Mouse (Mus musculus): ENCODE measurements around the gene Dgkh.
"Not testable (repeated sequence)": the region's sequence is repeated elsewhere in the genome, so short reads cannot be mapped to it uniquely, and the experiment has no call there.

The Dgkh gene

DNA sequence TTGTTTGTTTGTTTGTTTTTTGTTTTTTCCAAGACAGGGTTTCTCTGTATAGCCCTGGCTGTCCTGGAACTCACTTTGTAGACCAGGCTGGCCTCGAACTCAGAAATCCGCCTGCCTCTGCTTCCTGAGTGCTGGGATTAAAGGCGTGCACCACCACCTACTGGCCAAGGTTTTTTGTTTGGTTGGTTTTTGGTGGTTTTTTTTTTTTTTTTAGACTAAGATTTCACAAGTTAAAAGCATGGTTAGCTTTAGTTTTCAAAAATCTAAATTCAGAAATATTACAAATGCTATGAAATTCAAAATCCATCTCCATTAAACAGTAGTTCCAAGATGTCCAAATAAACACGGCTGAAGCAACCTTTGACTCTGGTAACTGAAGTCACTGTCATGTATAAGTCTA lies 8.9 kb downstream of the Dgkh start:
- not testable (repeated sequence) for DNase-seq (ENCODE audit: low spot score in 2 of 2)

- no peak for DNase-seq (ENCODE audit: low spot score in 2 of 2)
Measured at GRCm38 (mm10) chr14:78722031-78722430, 10.5 kb downstream of the Dgkh start.

DNA sequence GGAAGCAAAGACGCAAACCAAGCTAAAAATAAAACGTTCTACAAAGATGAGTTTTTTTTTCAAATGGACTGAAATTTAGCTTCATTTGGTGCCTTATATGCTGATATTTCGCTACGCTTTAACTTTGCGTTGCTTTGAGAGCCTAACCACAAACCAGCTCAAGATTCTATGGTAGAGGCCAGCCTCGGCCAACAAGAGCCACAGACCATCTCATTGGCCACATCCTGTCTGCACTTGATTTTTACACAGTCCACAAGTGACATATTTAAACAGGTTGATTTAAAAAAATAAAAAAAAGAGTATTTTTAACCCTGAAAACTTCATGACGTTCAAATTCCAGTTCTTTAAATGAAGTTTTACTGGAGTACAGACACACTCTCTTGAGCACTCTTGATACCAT lies 16.5 kb downstream of the Dgkh start:
- DNase-seq (ENCODE audit: low spot score in 2 of 2): no peak

- DNase-seq (ENCODE audit: low spot score in 2 of 2): no peak
Measured at GRCm38 (mm10) chr14:78712565-78713148, 19.9 kb downstream of the Dgkh start.

GRCm38 (mm10) chr14:78710647-78711046 lies 21.9 kb downstream of the Dgkh start:
- DNase-seq (ENCODE audit: low spot score in 2 of 2): no peak

GRCm38 (mm10) chr14:78705616-78706015 lies 27.0 kb downstream of the Dgkh start:
- no peak for DNase-seq (ENCODE audit: low spot score in 2 of 2)

DNA sequence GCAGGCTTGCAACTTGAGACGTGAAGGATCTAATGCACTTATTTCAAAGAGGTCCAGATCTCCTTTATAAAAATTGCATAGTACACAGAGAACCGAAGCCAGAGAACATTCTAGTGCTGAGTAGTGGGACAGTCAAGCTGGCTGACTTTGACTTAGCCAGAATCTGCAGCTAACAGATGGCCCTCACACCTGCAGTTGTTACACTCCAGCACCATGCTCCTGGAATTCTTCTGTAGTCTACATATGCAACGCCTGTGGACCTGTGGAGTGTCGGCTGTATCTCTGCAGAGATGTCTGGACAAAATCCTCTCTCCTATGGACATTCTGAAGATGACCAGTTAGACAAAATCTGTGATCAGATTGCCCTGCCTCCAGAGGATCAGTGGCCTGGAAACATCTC lies 28.6 kb downstream of the Dgkh start:
- DNase-seq (ENCODE audit: low spot score in 2 of 2): no peak

GRCm38 (mm10) chr14:78703361-78703760 lies 29.2 kb downstream of the Dgkh start:
- no peak for DNase-seq (ENCODE audit: low spot score in 2 of 2)

- no peak for DNase-seq (ENCODE audit: low spot score in 2 of 2)
Measured at GRCm38 (mm10) chr14:78702048-78702447, 30.5 kb downstream of the Dgkh start.

DNA sequence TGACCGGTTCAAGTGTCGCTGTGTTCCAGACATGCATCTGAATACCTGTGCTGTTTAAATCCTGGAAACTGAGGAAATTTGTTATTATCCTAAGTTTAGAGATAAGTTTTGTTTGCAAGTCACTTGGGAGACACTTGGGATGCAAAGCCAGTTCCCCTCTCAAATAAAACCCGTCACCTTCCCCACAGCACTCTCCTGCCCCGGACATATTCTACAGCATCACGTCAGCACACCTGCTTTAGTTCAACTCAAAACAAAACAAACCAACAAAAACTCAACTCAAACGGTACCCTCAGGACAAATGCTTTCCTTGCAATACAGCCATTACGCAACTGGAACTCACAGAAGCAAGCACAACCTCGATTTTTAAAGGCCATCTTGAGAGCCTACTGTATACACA lies 31.1 kb downstream of the Dgkh start:
- DNase-seq (ENCODE audit: low spot score in 2 of 2): no peak

DNA sequence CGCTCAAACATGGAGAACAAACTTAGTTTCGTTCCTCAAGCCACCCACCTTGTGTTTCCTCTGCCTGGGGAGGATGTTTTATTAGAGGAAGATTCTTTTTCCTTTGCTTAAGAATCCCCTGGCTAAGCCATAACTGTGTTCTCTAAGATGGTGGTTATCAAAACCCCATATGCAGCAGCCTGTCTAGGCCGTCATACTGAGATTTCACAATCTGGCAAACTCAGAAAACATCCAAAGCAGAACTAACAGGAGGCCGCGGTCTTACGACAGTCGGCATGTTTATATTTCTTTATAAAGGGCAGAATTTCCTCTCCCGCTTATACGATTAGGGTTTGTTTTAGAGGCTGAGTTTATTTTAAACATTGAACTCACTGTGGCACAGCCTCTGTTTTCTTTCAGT lies 31.5 kb downstream of the Dgkh start:
- no peak for DNase-seq (ENCODE audit: low spot score in 2 of 2)

GRCm38 (mm10) chr14:78699634-78700033 lies 32.9 kb downstream of the Dgkh start:
- DNase-seq (ENCODE audit: low spot score in 2 of 2): no peak

- DNase-seq (ENCODE audit: low spot score in 2 of 2): no peak
Measured at GRCm38 (mm10) chr14:78699196-78699595, 33.4 kb downstream of the Dgkh start.

- no peak for DNase-seq (ENCODE audit: low spot score in 2 of 2)
Measured at GRCm38 (mm10) chr14:78694121-78694520, 38.5 kb downstream of the Dgkh start.

DNA sequence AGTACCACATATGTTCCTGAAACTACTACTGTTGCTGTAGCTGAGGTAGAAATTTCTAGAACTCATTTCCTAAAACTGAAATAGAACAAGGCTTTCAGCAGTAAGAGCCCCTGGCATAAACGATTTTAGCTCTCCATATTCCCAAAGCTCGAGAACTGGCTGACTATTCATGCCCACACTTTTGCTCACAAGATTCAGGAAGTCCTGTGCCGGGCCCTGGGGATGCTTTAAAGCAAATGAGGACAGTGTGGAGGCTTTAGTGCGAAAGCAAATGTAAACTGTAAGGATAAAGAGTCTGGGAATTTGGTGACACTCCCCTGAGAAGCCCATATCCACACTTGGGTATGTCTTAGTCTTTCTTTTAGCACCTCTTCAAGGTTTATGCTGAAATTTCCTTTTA lies 40.0 kb downstream of the Dgkh start:
- no peak for DNase-seq (ENCODE audit: low spot score in 2 of 2)

DNA sequence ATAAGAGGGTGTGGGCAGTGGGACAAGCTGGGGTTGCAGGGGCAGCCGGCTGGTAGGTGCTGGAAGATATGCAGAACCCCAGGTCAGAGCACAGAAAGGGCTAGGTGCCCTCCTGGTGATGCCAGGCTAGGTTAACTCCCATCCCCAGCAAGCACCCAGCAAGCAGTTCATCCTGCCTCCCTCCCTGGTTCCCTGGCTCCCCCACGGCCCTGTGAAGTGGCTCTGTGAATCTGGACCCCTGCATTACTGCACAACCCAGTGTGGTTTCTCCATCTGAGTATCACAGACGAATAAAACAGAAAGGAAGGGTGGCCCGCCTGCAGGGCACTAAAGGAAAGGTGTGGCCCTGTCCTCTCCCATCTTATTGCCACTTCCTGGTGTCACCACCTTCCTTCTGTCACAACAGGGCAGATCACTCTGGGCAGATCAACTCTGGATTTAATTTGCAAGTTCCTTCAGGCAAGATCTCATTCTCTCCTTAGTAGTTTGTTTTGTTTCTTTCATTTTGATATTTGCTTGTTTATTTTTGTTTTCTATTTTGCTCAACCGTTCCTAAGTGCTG lies 40.6 kb downstream of the Dgkh start:
- no peak for DNase-seq (ENCODE audit: low spot score in 2 of 2)

GRCm38 (mm10) chr14:78690883-78691282 lies 41.7 kb downstream of the Dgkh start:
- DNase-seq (ENCODE audit: low spot score in 2 of 2): no peak

GRCm38 (mm10) chr14:78690387-78690786 lies 42.2 kb downstream of the Dgkh start:
- DNase-seq (ENCODE audit: low spot score in 2 of 2): no peak

- no peak for DNase-seq (ENCODE audit: low spot score in 2 of 2)
Measured at GRCm38 (mm10) chr14:78689950-78690349, 42.6 kb downstream of the Dgkh start.

DNA sequence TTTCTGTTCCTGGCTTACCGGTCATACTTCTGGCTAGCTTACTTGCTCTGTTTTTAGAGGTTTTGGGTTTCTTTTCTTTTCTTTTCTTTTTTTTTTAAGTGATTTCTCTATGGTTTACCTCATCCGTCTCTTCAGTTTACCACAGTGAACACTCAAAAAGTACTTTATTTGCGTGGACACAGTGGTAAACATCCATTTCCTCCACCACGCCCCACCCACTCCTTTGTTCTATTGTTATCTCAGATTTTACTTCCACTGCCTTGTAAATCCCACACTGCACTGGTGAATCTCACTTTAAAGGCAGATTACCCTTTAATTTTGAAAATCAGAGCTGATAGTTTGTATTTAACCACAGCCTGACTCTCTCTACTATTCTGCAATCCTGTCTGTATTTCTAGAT lies 44.9 kb downstream of the Dgkh start:
- DNase-seq (ENCODE audit: low spot score in 2 of 2): no peak

GRCm38 (mm10) chr14:78686701-78687100 lies 45.9 kb downstream of the Dgkh start:
- no peak for DNase-seq (ENCODE audit: low spot score in 2 of 2)

DNA sequence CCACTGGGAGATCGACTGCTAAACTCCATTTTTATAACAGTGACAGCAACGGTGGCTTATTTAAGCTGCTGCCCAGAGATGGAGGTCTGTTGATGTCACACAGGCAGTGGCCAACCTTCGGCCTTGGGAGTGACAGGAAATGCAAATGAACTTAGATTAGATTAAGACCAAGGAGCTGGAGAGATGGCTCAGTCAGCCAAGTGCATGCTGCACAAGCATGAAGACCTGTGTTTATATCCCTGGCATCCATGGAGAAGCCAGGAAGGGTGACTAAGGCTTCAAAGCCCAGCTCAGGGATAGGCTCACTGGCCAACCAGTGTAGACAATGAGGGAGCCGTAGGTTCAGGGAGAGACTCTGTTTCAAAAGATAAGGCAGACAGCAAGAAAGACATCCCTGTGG lies 48.4 kb downstream of the Dgkh start:
- no peak for DNase-seq (ENCODE audit: low spot score in 2 of 2)

DNA sequence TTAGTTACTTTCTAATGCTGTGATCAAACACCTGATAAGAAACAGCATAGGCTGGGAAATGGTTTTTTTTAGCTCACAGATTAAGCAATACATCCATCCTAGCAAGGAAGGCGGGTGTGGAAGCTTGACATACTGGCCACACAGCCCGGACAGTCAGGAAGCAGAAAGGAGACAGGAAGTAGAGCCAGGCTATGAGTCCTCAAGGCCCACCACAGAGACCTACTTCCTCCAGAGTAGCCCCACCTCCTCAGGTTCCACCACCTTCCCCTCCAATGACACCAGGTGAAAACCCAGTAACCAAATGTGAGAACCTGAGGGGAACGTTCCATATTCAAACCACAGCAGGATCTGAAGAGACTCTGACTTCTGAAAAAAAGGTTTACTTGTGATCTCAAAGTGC lies 53.6 kb downstream of the Dgkh start:
- DNase-seq (ENCODE audit: low spot score in 2 of 2): no peak

All from urinary bladder, adult 18-20 months (tissue).